Mouse (Mus musculus): Measurements from ENCODE around the gene Glyatl3. TPM values are rescaled to one million over a fixed set of nuclear protein-coding genes. Genes with fewer than 3 reads are reported as not detected.

Gene Glyatl3
- not detected for polyA plus RNA-seq (2012; fragmentation: generic; extraction: Trizol)

DNA sequence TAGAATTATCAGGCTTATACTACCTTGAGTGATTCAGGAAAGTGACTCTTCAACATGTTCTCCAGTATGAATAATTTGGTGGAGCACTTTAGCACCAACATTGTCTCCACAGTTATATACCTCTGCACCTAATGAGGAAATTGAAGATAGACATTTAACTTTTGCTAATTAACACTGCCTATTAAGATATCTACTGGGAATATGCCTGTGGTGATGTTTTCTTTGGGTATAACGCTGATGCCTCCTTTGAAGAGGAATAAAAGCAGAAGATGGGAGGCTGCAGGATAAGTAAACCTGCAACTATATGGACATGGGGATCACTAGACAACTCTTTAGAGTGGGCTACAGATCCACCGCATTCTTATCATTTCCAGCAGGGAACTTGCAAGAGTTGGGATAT lies at the start of gene Glyatl3:
Gene Glyatl3, minus strand, starts transcription at position 101 of the 400 bp plus-strand sequence.

GRCm38 (mm10) chr17:40934420-40935231 lies 20.5 kb upstream of the Glyatl3 start, which contains the start of the genes Mut and Cenpq:
Mut (plus strand) TSS chr17:40934685.
Cenpq (minus strand) TSS chr17:40935047.

GRCm38 (mm10) chr17:40879924-40880691 lies 34.0 kb downstream of the Glyatl3 start, which contains the start of gene 9130008F23Rik:
9130008F23Rik (minus strand) TSS chr17:40880559.

Other genes with a start within 250 kb of the Glyatl3 start
- not detected for gene Esp1, start 187.2 kb downstream of the Glyatl3 start, polyA plus RNA-seq (2012; fragmentation: generic; extraction: Trizol)
- gene Crisp2, start 107.3 kb downstream of the Glyatl3 start, polyA plus RNA-seq (2012; fragmentation: generic; extraction: Trizol) = not detected
- gene Rhag, start 103.2 kb downstream of the Glyatl3 start, polyA plus RNA-seq (2012; fragmentation: generic; extraction: Trizol) = under 1 TPM in 1 of 2 experiments, not detected in 1; 0.04 TPM
- gene 9130008F23Rik, start 33.8 kb downstream of the Glyatl3 start, polyA plus RNA-seq (2012; fragmentation: generic; extraction: Trizol) = 1 to 10 TPM in 1 of 2 experiments, under 1 TPM in 1; 0.50 to 1.4 TPM
- 10 to 100 TPM in 1 of 2 experiments, under 1 TPM in 1; 0.76 to 10.7 TPM for gene Mut, start 20.3 kb upstream of the Glyatl3 start, polyA plus RNA-seq (2012; fragmentation: generic; extraction: Trizol)
- gene Cenpq, start 20.7 kb upstream of the Glyatl3 start, polyA plus RNA-seq (2012; fragmentation: generic; extraction: Trizol) = 1 to 10 TPM in 1 of 2 experiments, under 1 TPM in 1; 0.37 to 3.3 TPM